Mouse (Mus musculus): ENCODE measurements around the gene Mob2.

The Mob2 gene

GRCm38 (mm10) chr7:142019699-142020098 lies 41.2 kb downstream of the Mob2 start:
- DNase-seq, result no peak

- no peak for DNase-seq
Measured at GRCm38 (mm10) chr7:142016562-142016961, 44.3 kb downstream of the Mob2 start.

- no peak for DNase-seq
Measured at GRCm38 (mm10) chr7:142001597-142002340, 59.1 kb downstream of the Mob2 start.

GRCm38 (mm10) chr7:142000661-142001060 lies 60.2 kb downstream of the Mob2 start:
- no peak for DNase-seq

GRCm38 (mm10) chr7:141994121-141994520 lies 66.7 kb downstream of the Mob2 start:
- DNase-seq, result no peak

GRCm38 (mm10) chr7:141991183-141991582 lies 69.7 kb downstream of the Mob2 start:
- no peak for DNase-seq

GRCm38 (mm10) chr7:141988314-141988806 lies 72.5 kb downstream of the Mob2 start:
- peak; percentile 76 for DNase-seq

GRCm38 (mm10) chr7:141981237-141981636 lies 79.6 kb downstream of the Mob2 start:
- DNase-seq, result no peak

- DNase-seq, result no peak
Measured at GRCm38 (mm10) chr7:141979247-141979646, 81.6 kb downstream of the Mob2 start.

- DNase-seq, result no peak
Measured at GRCm38 (mm10) chr7:141978003-141978402, 82.9 kb downstream of the Mob2 start.

GRCm38 (mm10) chr7:141972831-141973619 lies 87.8 kb downstream of the Mob2 start:
- DNase-seq, result no peak

- DNase-seq, result no peak
Measured at GRCm38 (mm10) chr7:141966281-141966680, 94.6 kb downstream of the Mob2 start.

- no peak for DNase-seq
Measured at GRCm38 (mm10) chr7:141962521-141962920, 98.3 kb downstream of the Mob2 start.

- DNase-seq, result no peak
Measured at GRCm38 (mm10) chr7:141961491-141961890, 99.4 kb downstream of the Mob2 start.

GRCm38 (mm10) chr7:141960926-141961325 lies 99.9 kb downstream of the Mob2 start:
- DNase-seq, result no peak

GRCm38 (mm10) chr7:141959133-141959532 lies 101.7 kb downstream of the Mob2 start:
- DNase-seq, result no peak

Measured in kidney, adult 11 months (tissue).